Mouse (Mus musculus) liver, adult 10 weeks (tissue): ENCODE measurements around the gene Pdxdc1. TPM values are rescaled to one million over a fixed set of nuclear protein-coding genes. Genes with fewer than 3 reads are reported as not detected.

Source experiments
- polyA plus RNA-seq: library from polyadenylated mRNA; stranded (reverse); fragments of 350-450 nt; fragmentation: Illumina TruSeq; extraction: RNeasy Lipid Tissue Mini Kit (QIAGEN cat#74804); gene quantifications from one replicate; pipeline ENCODE4 v1.2.3, GENCODE M21; 2014; ENCODE audit warnings: low read depth, low replicate concordance

Pdxdc1 gene
- 55.9 TPM for polyA plus RNA-seq

GRCm38 (mm10) chr16:13902888-13903483, at the start of gene Pdxdc1, which contains the start of gene Mpv17l:
Gene Pdxdc1, minus strand, starts transcription at chr16:13903131.
Gene Mpv17l, plus strand, starts transcription at chr16:13903161.

GRCm38 (mm10) chr16:13818560-13819393, 84.2 kb downstream of the Pdxdc1 start, which contains the start of gene Ntan1:
Gene Ntan1, plus strand, starts transcription at chr16:13818845.

Other genes starting within 250 kb of the Pdxdc1 start
- gene Parn, start 235.0 kb downstream of the Pdxdc1 start, polyA plus RNA-seq = 16.2 TPM
- 32.4 TPM for gene Bfar, start 231.3 kb downstream of the Pdxdc1 start, polyA plus RNA-seq
- gene 3110001I22Rik, start 231.2 kb downstream of the Pdxdc1 start, polyA plus RNA-seq = 2.9 TPM
- gene Pla2g10, start 172.1 kb downstream of the Pdxdc1 start, polyA plus RNA-seq = not detected
- 12.3 TPM for gene Rrn3, start 122.4 kb downstream of the Pdxdc1 start, polyA plus RNA-seq
- 39.9 TPM for gene Ntan1, start 84.3 kb downstream of the Pdxdc1 start, polyA plus RNA-seq
- gene Mpv17l, start within 50 bp of the Pdxdc1 start, polyA plus RNA-seq = 68.8 TPM
- gene 2900011O08Rik, start 83.5 kb upstream of the Pdxdc1 start, polyA plus RNA-seq = not detected
- not detected for gene Ifitm7, start 83.8 kb upstream of the Pdxdc1 start, polyA plus RNA-seq